Mouse (Mus musculus) heart, embryonic 14.5 days (tissue): ENCODE measurements around the gene Txndc17. TPM values are rescaled to one million over a fixed set of nuclear protein-coding genes. Genes with fewer than 3 reads are reported as not detected.

ENCODE experiments used
- ATAC-seq: fragments of 200-750 bp; cut with Nextera tagmentation; 2 replicates; pipeline ENCODE4 v1.8.0; 2017; ENCODE audit warnings: low read depth, moderate TSS enrichment; ENCODE audit not compliant: insufficient number of reproducible peaks, insufficient read depth, low FRiP score
- H3K27ac ChIP-seq, 2 experiments: fragments of 200-500 bp in 1 of 2; fragments of 300-500 bp in 1 of 2; sonication (generic) in 1 of 2; replicated peaks in 1 of 2; 2 replicates each; pipeline ENCODE4 v1.5.1; 2012 to 2014; ENCODE audit warnings: low read depth in 2 of 2, low read length in 2 of 2, control low read depth in 1 of 2, mild to moderate bottlenecking in 1 of 2, mixed read lengths in 1 of 2; ENCODE audit not compliant: control insufficient read depth in 1 of 2, insufficient read depth in 1 of 2
- H3K27me3 ChIP-seq: fragments of 300-500 bp; sonication (generic); 2 replicates; pipeline ENCODE4 v1.6.1; 2014; ENCODE audit warnings: mild to moderate bottlenecking, low read length, control low read depth; ENCODE audit not compliant: control insufficient read depth, insufficient read depth
- H3K36me3 ChIP-seq: fragments of 300-500 bp; sonication (generic); 2 replicates; pipeline ENCODE4 v1.6.1; 2014; ENCODE audit warnings: mild to moderate bottlenecking, control low read depth, low read length, mixed read lengths; ENCODE audit not compliant: control insufficient read depth, insufficient read depth
- H3K4me1 ChIP-seq, 2 experiments: fragments of 200-500 bp in 1 of 2; fragments of 300-500 bp in 1 of 2; sonication (generic) in 1 of 2; 2 replicates each; pipeline ENCODE4 v1.6.1; 2012 to 2014; ENCODE audit warnings: low read length in 2 of 2, control low read depth in 1 of 2, mixed read lengths in 1 of 2; ENCODE audit not compliant: control insufficient read depth in 2 of 2, insufficient read depth in 2 of 2
- H3K4me2 ChIP-seq: fragments of 300-500 bp; sonication (generic); 2 replicates; pipeline ENCODE4 v1.6.1; 2014; ENCODE audit warnings: mild to moderate bottlenecking, low read length
- H3K4me3 ChIP-seq, 2 experiments: fragments of 200-500 bp in 1 of 2; fragments of 300-500 bp in 1 of 2; sonication (generic) in 1 of 2; 2 replicates each; pipeline ENCODE4 v1.5.1; 2012 to 2014; ENCODE audit warnings: low read length in 2 of 2, mild to moderate bottlenecking in 2 of 2, control low read depth in 1 of 2, low read depth in 1 of 2, moderate library complexity in 1 of 2; ENCODE audit not compliant: control insufficient read depth in 1 of 2, insufficient read depth in 1 of 2
- H3K9ac ChIP-seq: fragments of 300-500 bp; sonication (generic); 2 replicates; pipeline ENCODE4 v1.6.1; 2014; ENCODE audit warnings: mild to moderate bottlenecking, low read length
- H3K9me3 ChIP-seq: fragments of 300-500 bp; sonication (generic); 2 replicates; pipeline ENCODE4 v1.6.1; 2016; ENCODE audit warnings: low read length, control low read depth; ENCODE audit not compliant: control insufficient read depth
- WGBS: fragments of 180-500 bp; shearing (Covaris S2); extraction: QIAGEN DNeasy Blood & Tissue Kit; methylation state at CpG from one replicate; pipeline ENCODE4 v1.1.7; 2014; 5-methylcytosine and 5-hydroxymethylcytosine counted together
- polyA plus RNA-seq: library from polyadenylated mRNA; unstranded; fragments of >200 nt; fragmentation: Nextera tagmentation; extraction: Ambion mirVana; gene quantifications from 2 replicates; pipeline ENCODE4 v1.2.1, GENCODE M21; 2014

The Txndc17 gene
- polyA plus RNA-seq, 1 experiment from 2014 or later = 177 TPM

DNA sequence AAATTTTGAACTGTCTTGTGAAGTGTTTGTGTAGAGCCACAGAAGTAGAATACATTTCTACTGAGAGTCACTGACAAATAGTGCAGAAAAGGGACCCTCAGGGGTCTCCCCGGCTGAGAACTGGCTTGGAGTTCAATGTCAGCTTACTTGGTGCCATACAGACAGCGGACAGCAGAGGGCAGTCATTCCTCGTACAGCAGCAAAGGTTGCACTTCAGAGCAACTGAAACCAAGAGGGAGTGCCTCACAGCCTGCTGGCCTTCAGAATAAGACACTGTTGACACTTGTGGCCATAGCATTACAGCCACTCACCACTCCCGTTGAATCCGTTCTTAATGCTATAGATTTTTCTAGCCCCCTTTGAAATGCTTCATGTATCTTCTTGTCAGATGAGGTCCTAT lies 17.5 kb downstream of the Txndc17 start:
- Histone ChIP-seq H3K9me3 (no peaks in the 10 kb centered on the region), H3K4me3 (no peak overlapping the region), H3K27me3 (no peaks in the 10 kb centered on the region), H3K4me1 (peaks cover 0 to 3% of the 10 kb centered on the region in 2 experiments; a peak in 2 of 4 replicates), H3K36me3 (no peaks in the 10 kb centered on the region), H3K9ac (no peak overlapping the region), H3K27ac (no peak overlapping the region), H3K4me2 (no peak overlapping the region)
- no peak for ATAC-seq
- 5% methylated on average over 5 of the region's 5 CpGs for WGBS

DNA sequence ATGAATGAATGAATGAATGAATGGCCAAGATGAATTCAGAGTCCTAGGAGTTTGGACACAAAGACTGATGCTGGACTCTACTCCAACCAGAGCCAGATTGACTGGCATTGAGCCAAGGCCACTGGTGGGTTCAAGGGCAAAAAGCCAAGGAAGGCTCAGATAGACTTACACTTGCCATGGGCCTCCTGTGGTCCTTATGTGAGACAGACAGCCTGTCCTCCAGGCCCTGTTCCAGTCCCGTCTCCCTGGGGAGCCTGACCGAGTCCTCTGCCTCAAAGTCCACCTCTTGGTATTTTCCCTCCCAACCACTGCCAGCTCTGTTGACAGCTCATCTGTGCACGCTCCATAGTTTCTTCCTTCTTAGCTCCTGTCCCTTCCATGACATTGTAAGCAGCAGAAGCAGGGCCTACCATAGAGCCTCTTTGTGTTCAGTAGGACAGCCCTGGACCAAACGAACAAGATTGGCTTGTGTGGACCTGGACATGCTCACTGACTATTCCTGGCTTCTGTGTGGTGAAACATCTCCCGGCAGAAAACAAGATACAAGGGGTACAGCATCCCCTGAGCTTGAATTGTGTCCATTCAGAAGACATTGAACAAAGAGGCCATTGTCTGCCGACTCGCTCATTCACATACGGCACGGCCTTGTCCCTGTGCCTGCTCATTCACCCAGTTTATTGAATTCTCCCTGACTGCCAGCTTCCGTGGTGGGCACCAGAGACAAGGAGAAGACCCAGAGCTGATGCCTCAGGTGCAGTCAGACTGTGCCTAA lies 18.9 kb downstream of the Txndc17 start:
- no peaks in the 10 kb centered on the region for H3K36me3 ChIP-seq
- H3K27me3 ChIP-seq = no peaks in the 10 kb centered on the region
- 64% methylated on average over 10 of the region's 10 CpGs for WGBS
- no peak overlapping the region for H3K4me3 ChIP-seq
- no peaks in the 10 kb centered on the region for H3K9me3 ChIP-seq
- H3K4me1 ChIP-seq = peaks cover 0 to 3% of the 10 kb centered on the region in 2 experiments; a peak in 2 of 4 replicates
- no peak overlapping the region for H3K9ac ChIP-seq
- no peak overlapping the region for H3K4me2 ChIP-seq
- ATAC-seq = no peak
- H3K27ac ChIP-seq = no peak overlapping the region

DNA sequence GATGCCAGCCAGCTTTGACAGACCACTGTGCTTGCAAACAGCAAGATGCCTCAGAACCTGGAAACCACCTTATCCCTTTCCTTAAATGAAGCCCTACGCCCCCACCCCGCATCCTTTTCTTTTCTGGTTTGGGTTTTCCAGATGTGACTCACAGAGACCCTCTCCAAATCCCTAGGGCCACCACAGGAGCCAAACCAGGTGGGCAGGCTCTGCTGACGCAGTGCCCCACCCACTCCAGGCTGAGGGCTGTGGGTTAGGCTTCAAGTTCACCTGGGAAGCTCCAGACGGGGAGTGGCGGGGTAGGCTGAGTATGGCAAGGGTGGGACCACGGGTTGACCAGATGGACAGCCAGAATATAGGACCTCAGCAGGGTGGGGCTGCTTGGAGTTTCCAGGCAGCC lies 19.6 kb downstream of the Txndc17 start:
- Histone ChIP-seq H3K27me3 (no peaks in the 10 kb centered on the region), H3K9ac (no peak overlapping the region), H3K4me2 (no peak overlapping the region), H3K4me1 (peaks cover 0 to 3% of the 10 kb centered on the region in 2 experiments; a peak in 2 of 4 replicates), H3K4me3 (no peak overlapping the region), H3K36me3 (no peaks in the 10 kb centered on the region), H3K9me3 (no peaks in the 10 kb centered on the region), H3K27ac (no peak overlapping the region)
- WGBS = 77% methylated on average over 6 of the region's 6 CpGs
- ATAC-seq = no peak

DNA sequence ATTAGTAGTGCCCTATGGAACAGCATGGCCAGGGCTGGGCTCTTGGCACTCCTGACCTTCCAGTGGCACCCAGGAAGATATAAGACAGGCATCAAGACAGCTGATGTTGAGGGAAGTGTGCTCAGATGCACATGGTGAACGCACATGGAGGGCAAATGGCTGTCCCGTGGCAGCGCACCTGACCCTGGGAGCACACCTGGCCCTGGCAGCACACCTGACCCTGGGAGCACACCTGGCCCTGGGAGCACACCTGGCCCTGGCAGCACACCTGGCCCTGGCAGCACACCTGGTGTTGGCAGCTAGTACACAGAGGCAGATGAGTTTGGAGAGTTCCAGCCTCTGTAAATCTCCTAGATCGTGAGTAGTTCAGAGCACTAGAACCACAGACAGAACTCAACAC lies 21.2 kb downstream of the Txndc17 start:
- WGBS = 79% methylated on average over 4 of the region's 4 CpGs

DNA sequence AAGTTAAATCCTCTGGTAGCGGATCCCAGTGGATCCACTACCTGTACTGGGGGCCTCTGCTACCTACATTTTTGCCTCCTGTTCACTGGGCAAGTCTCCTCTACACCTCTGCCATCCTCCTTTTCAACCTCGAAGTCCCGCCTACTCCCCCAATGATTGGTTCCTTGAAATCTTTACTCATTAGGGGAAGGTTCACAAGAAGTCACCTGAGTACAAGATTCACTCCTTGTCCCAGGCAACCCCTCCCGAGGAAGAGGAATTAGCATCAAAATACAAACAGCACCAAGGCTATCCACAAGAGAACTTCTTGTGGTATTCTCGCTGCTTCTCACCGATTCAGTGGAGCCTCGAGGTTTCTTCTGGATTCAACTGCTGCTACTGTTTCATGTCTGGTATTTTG lies 24.7 kb downstream of the Txndc17 start:
- H3K27ac ChIP-seq = no peak overlapping the region
- no peaks in the 10 kb centered on the region for H3K36me3 ChIP-seq
- 76% methylated on average over 7 of the region's 7 CpGs for WGBS
- H3K9ac ChIP-seq = no peak overlapping the region
- no peaks in the 10 kb centered on the region for H3K9me3 ChIP-seq
- no peak overlapping the region for H3K4me3 ChIP-seq
- no peak for ATAC-seq
- H3K4me1 ChIP-seq = no peaks in the 10 kb centered on the region
- H3K4me2 ChIP-seq = no peak overlapping the region
- no peaks in the 10 kb centered on the region for H3K27me3 ChIP-seq

More for the DNA sequence above, 21.2 kb downstream of the Txndc17 start:
- Histone ChIP-seq H3K4me1 (peaks cover 0 to 3% of the 10 kb centered on the region in 2 experiments; a peak in 2 of 4 replicates), H3K27me3 (no peaks in the 10 kb centered on the region), H3K4me2 (no peak overlapping the region), H3K9ac (no peak overlapping the region), H3K9me3 (no peaks in the 10 kb centered on the region), H3K4me3 (no peak overlapping the region), H3K27ac (no peak overlapping the region), H3K36me3 (no peaks in the 10 kb centered on the region)
- ATAC-seq = no peak

DNA sequence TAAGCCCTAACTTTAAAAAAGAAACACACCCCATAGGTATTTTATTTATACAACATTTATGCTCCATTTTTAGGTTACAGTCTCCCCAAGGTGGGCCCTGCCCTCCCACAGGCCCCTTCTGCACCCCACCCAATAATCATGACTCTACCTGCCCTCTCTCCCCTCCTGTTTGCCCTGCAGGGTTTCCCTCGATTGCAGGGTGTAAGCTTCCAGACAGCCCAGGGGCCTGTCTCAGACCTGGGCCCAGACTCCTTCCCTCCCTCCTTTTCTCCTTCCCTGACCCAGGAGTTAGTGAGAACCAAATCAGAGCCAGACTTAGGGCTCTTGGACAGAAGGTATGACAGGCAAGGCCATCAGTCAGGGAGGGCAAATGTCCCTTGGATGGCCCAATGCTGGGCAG lies 25.6 kb downstream of the Txndc17 start:
- no peak overlapping the region for H3K9ac ChIP-seq
- no peaks in the 10 kb centered on the region for H3K36me3 ChIP-seq
- ATAC-seq = no peak
- 61% methylated on average over 1 of the region's 1 CpGs for WGBS
- no peak overlapping the region for H3K27ac ChIP-seq
- H3K4me1 ChIP-seq = no peaks in the 10 kb centered on the region
- no peaks in the 10 kb centered on the region for H3K27me3 ChIP-seq
- H3K4me3 ChIP-seq = no peak overlapping the region
- no peak overlapping the region for H3K4me2 ChIP-seq
- H3K9me3 ChIP-seq = no peaks in the 10 kb centered on the region

DNA sequence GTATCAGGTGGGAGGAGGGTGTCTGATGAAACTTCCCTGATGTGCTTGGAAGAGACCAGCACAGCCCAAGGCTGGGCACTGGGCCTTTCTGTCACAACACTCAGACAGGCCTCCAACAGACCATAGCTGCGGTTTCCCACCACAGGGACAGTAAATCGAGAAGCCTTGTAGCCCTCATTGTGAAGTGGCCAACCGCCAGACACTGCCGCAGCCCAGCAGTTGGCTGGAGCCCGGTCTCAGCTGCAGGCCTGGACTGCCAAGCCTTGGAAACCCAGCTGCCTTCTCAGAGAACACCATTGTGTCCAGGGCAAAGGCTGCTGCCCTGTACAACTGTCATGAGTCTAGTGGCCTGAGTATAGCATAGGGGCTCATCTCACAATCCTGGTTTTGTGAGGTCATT lies 26.7 kb downstream of the Txndc17 start:
- ATAC-seq = no peak
- 52% methylated on average over 5 of the region's 5 CpGs for WGBS
- H3K36me3 ChIP-seq = no peaks in the 10 kb centered on the region
- no peak overlapping the region for H3K27ac ChIP-seq
- H3K27me3 ChIP-seq = no peaks in the 10 kb centered on the region
- no peaks in the 10 kb centered on the region for H3K4me1 ChIP-seq
- no peak overlapping the region for H3K9ac ChIP-seq
- no peak overlapping the region for H3K4me2 ChIP-seq
- no peaks in the 10 kb centered on the region for H3K9me3 ChIP-seq
- H3K4me3 ChIP-seq = no peak overlapping the region
